Mouse (Mus musculus) cerebellum, adult 2 months (tissue): ENCODE measurements around the gene Guk1.

Experiments
- CTCF ChIP-seq: fragments of 200-500 bp; IDR thresholded peaks from 2 replicates; pipeline ENCODE4 v1.5.1; 2011; ENCODE audit warnings: low read depth, mild to moderate bottlenecking, control low read depth, low read length, moderate library complexity, borderline replicate concordance; ENCODE audit not compliant: insufficient read depth
- POLR2A ChIP-seq: fragments of 200-500 bp; IDR thresholded peaks from 2 replicates; pipeline ENCODE4 v1.6.1; 2011; ENCODE audit warnings: low read length, control low read depth, borderline replicate concordance; ENCODE audit not compliant: insufficient read depth

DNA sequence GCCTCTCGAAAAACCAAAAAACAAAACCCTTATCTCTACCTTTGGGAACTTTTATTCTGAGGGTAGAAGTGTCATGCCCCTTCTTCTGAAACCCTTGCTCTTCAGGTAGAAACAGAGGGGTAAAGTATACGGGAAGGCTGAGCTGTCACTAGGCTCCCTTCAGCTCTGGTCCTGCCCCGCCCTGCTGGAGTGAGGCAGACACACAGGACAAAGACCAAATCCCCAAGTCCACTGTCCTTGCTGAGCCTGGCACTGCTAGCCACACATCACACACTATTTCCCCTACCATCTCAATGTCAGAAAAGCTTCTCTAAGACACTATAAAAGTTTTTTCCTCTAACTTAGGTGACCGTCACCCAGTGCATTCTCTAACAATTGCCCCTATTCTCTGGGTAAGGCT lies 30.3 kb upstream of the Guk1 start:
- TF ChIP-seq CTCF, result no peak
- TF ChIP-seq POLR2A, result no peak
